Mouse (Mus musculus): ENCODE measurements at regions not wholly inside any gene's neighbourhood (a gene's known extent, or its start where the extent isn't known, plus 50 kb on each side); places are given as distances from the start of the nearest gene placed in this dataset.

GRCm38 (mm10) chr3:66503615-66504014 lies 207.0 kb upstream of the Veph1 start:
- H3K4me1 ChIP-seq (ENCODE audit: insufficient read depth, low read length): no peaks in the 10 kb centered on the region
- H3K9me3 ChIP-seq (ENCODE audit: low read length): no peaks in the 10 kb centered on the region

GRCm38 (mm10) chr3:66501865-66502264 lies 205.2 kb upstream of the Veph1 start:
- no peak overlapping the region for H3K4me2 ChIP-seq (replicated peaks; ENCODE audit: low read depth, low read length)
- WGBS: 92% methylated on average over 4 of the region's 4 CpGs
- H3K27ac ChIP-seq (ENCODE audit: low read length): no peak overlapping the region
- no peaks in the 10 kb centered on the region for H3K27me3 ChIP-seq (ENCODE audit: insufficient read depth, low read length)
- no peaks in the 10 kb centered on the region for H3K36me3 ChIP-seq (ENCODE audit: insufficient read depth, low read length)
- H3K9ac ChIP-seq (replicated peaks; ENCODE audit: low read length): no peak overlapping the region
- no peaks in the 10 kb centered on the region for H3K9me3 ChIP-seq (ENCODE audit: low read length)
- ATAC-seq (ENCODE audit: low FRiP score, low TSS enrichment): no peak
- no peak overlapping the region for H3K4me3 ChIP-seq (ENCODE audit: low read length)
- no peaks in the 10 kb centered on the region for H3K4me1 ChIP-seq (ENCODE audit: insufficient read depth, low read length)

More at GRCm38 (mm10) chr3:66503615-66504014, 207.0 kb upstream of the Veph1 start:
- Histone ChIP-seq H3K27ac (ENCODE audit: low read length) (no peak overlapping the region), H3K36me3 (ENCODE audit: insufficient read depth, low read length) (no peaks in the 10 kb centered on the region), H3K4me3 (ENCODE audit: low read length) (no peak overlapping the region), H3K27me3 (ENCODE audit: insufficient read depth, low read length) (no peaks in the 10 kb centered on the region), H3K9ac (replicated peaks; ENCODE audit: low read length) (no peak overlapping the region), H3K4me2 (replicated peaks; ENCODE audit: low read depth, low read length) (no peak overlapping the region)
- WGBS: 86% methylated on average over 3 of the region's 3 CpGs
- no peak for ATAC-seq (ENCODE audit: low FRiP score, low TSS enrichment)

- Histone ChIP-seq H3K9ac (replicated peaks; ENCODE audit: low read length) (no peak overlapping the region), H3K9me3 (ENCODE audit: low read length) (no peaks in the 10 kb centered on the region), H3K4me2 (replicated peaks; ENCODE audit: low read depth, low read length) (no peak overlapping the region), H3K27ac (ENCODE audit: low read length) (no peak overlapping the region), H3K4me1 (ENCODE audit: insufficient read depth, low read length) (no peaks in the 10 kb centered on the region), H3K36me3 (ENCODE audit: insufficient read depth, low read length) (no peaks in the 10 kb centered on the region), H3K4me3 (ENCODE audit: low read length) (no peak overlapping the region), H3K27me3 (ENCODE audit: insufficient read depth, low read length) (no peaks in the 10 kb centered on the region)
- WGBS: 74% methylated on average over 2 of the region's 2 CpGs
- ATAC-seq (ENCODE audit: low FRiP score, low TSS enrichment): no peak
These were observed 197.9 kb upstream of the Veph1 start for GRCm38 (mm10) chr3:66494442-66495113.

- H3K27me3 ChIP-seq (ENCODE audit: insufficient read depth, low read length): no peaks in the 10 kb centered on the region
- no peaks in the 10 kb centered on the region for H3K36me3 ChIP-seq (ENCODE audit: insufficient read depth, low read length)
- H3K9ac ChIP-seq (replicated peaks; ENCODE audit: low read length): no peak overlapping the region
- no peak overlapping the region for H3K27ac ChIP-seq (ENCODE audit: low read length)
- ATAC-seq (ENCODE audit: low FRiP score, low TSS enrichment): peak; percentile 54; the same call in 1 of the 2 replicates
- no peak overlapping the region for H3K4me2 ChIP-seq (replicated peaks; ENCODE audit: low read depth, low read length)
- no peak overlapping the region for H3K4me3 ChIP-seq (ENCODE audit: low read length)
- H3K4me1 ChIP-seq (ENCODE audit: insufficient read depth, low read length): no peaks in the 10 kb centered on the region
- H3K9me3 ChIP-seq (ENCODE audit: low read length): no peaks in the 10 kb centered on the region
- 23% methylated on average over 6 of the region's 6 CpGs for WGBS
These were observed 194.2 kb upstream of the Veph1 start for GRCm38 (mm10) chr3:66490696-66491357.

GRCm38 (mm10) chr3:66488724-66489123 lies 192.1 kb upstream of the Veph1 start:
- H3K27ac ChIP-seq (ENCODE audit: low read length): no peak overlapping the region
- no peaks in the 10 kb centered on the region for H3K4me1 ChIP-seq (ENCODE audit: insufficient read depth, low read length)
- no peak overlapping the region for H3K9ac ChIP-seq (replicated peaks; ENCODE audit: low read length)
- H3K9me3 ChIP-seq (ENCODE audit: low read length): no peaks in the 10 kb centered on the region
- 65% methylated on average over 7 of the region's 7 CpGs for WGBS
- H3K4me2 ChIP-seq (replicated peaks; ENCODE audit: low read depth, low read length): no peak overlapping the region
- no peak for ATAC-seq (ENCODE audit: low FRiP score, low TSS enrichment)
- H3K36me3 ChIP-seq (ENCODE audit: insufficient read depth, low read length): no peaks in the 10 kb centered on the region
- no peaks in the 10 kb centered on the region for H3K27me3 ChIP-seq (ENCODE audit: insufficient read depth, low read length)
- H3K4me3 ChIP-seq (ENCODE audit: low read length): no peak overlapping the region

- no peak overlapping the region for H3K4me3 ChIP-seq (ENCODE audit: low read length)
- ATAC-seq (ENCODE audit: low FRiP score, low TSS enrichment): no peak
- no peaks in the 10 kb centered on the region for H3K4me1 ChIP-seq (ENCODE audit: insufficient read depth, low read length)
- no peaks in the 10 kb centered on the region for H3K36me3 ChIP-seq (ENCODE audit: insufficient read depth, low read length)
- no peak overlapping the region for H3K4me2 ChIP-seq (replicated peaks; ENCODE audit: low read depth, low read length)
- no peak overlapping the region for H3K27ac ChIP-seq (ENCODE audit: low read length)
- no peak overlapping the region for H3K9ac ChIP-seq (replicated peaks; ENCODE audit: low read length)
- H3K27me3 ChIP-seq (ENCODE audit: insufficient read depth, low read length): no peaks in the 10 kb centered on the region
- no peaks in the 10 kb centered on the region for H3K9me3 ChIP-seq (ENCODE audit: low read length)
These were observed 190.0 kb upstream of the Veph1 start for GRCm38 (mm10) chr3:66486658-66487057.

GRCm38 (mm10) chr3:66486184-66486583 lies 189.5 kb upstream of the Veph1 start:
- ATAC-seq (ENCODE audit: low FRiP score, low TSS enrichment): no peak
- no peaks in the 10 kb centered on the region for H3K36me3 ChIP-seq (ENCODE audit: insufficient read depth, low read length)
- 91% methylated on average over 1 of the region's 1 CpGs for WGBS

GRCm38 (mm10) chr3:66480718-66481117 lies 184.1 kb upstream of the Veph1 start:
- no peak for ATAC-seq (ENCODE audit: low FRiP score, low TSS enrichment)
- Histone ChIP-seq H3K9ac (replicated peaks; ENCODE audit: low read length) (no peak overlapping the region), H3K4me2 (replicated peaks; ENCODE audit: low read depth, low read length) (no peak overlapping the region), H3K4me1 (ENCODE audit: insufficient read depth, low read length) (peaks cover 6% of the 10 kb centered on the region; the same call in 1 of the 2 replicates), H3K27ac (ENCODE audit: low read length) (no peak overlapping the region), H3K27me3 (ENCODE audit: insufficient read depth, low read length) (no peaks in the 10 kb centered on the region), H3K9me3 (ENCODE audit: low read length) (no peaks in the 10 kb centered on the region), H3K4me3 (ENCODE audit: low read length) (no peak overlapping the region), H3K36me3 (ENCODE audit: insufficient read depth, low read length) (no peaks in the 10 kb centered on the region)
- WGBS: 55% methylated on average over 6 of the region's 6 CpGs

More at GRCm38 (mm10) chr3:66486184-66486583, 189.5 kb upstream of the Veph1 start:
- H3K9me3 ChIP-seq (ENCODE audit: low read length): no peaks in the 10 kb centered on the region
- H3K27me3 ChIP-seq (ENCODE audit: insufficient read depth, low read length): no peaks in the 10 kb centered on the region
- H3K27ac ChIP-seq (ENCODE audit: low read length): no peak overlapping the region
- no peak overlapping the region for H3K4me3 ChIP-seq (ENCODE audit: low read length)
- H3K4me2 ChIP-seq (replicated peaks; ENCODE audit: low read depth, low read length): no peak overlapping the region
- no peaks in the 10 kb centered on the region for H3K4me1 ChIP-seq (ENCODE audit: insufficient read depth, low read length)
- H3K9ac ChIP-seq (replicated peaks; ENCODE audit: low read length): no peak overlapping the region

GRCm38 (mm10) chr3:66479266-66479665 lies 182.6 kb upstream of the Veph1 start:
- Histone ChIP-seq H3K27me3 (ENCODE audit: insufficient read depth, low read length) (no peaks in the 10 kb centered on the region), H3K4me3 (ENCODE audit: low read length) (no peak overlapping the region), H3K27ac (ENCODE audit: low read length) (no peak overlapping the region), H3K4me1 (ENCODE audit: insufficient read depth, low read length) (peaks cover 6% of the 10 kb centered on the region; the same call in 1 of the 2 replicates), H3K4me2 (replicated peaks; ENCODE audit: low read depth, low read length) (no peak overlapping the region), H3K36me3 (ENCODE audit: insufficient read depth, low read length) (no peaks in the 10 kb centered on the region), H3K9ac (replicated peaks; ENCODE audit: low read length) (no peak overlapping the region), H3K9me3 (ENCODE audit: low read length) (no peaks in the 10 kb centered on the region)
- WGBS: 15% methylated on average over 4 of the region's 4 CpGs
- peak; percentile 76; the same call in 1 of the 2 replicates for ATAC-seq (ENCODE audit: low FRiP score, low TSS enrichment)

GRCm38 (mm10) chr3:66466321-66466720 lies 169.7 kb upstream of the Veph1 start:
- H3K9ac ChIP-seq (replicated peaks; ENCODE audit: low read length): no peak overlapping the region
- 83% methylated on average over 5 of the region's 5 CpGs for WGBS
- no peaks in the 10 kb centered on the region for H3K9me3 ChIP-seq (ENCODE audit: low read length)
- ATAC-seq (ENCODE audit: low FRiP score, low TSS enrichment): no peak
- no peak overlapping the region for H3K4me2 ChIP-seq (replicated peaks; ENCODE audit: low read depth, low read length)
- no peaks in the 10 kb centered on the region for H3K36me3 ChIP-seq (ENCODE audit: insufficient read depth, low read length)
- H3K27me3 ChIP-seq (ENCODE audit: insufficient read depth, low read length): no peaks in the 10 kb centered on the region
- H3K27ac ChIP-seq (ENCODE audit: low read length): no peak overlapping the region
- no peak overlapping the region for H3K4me3 ChIP-seq (ENCODE audit: low read length)
- no peaks in the 10 kb centered on the region for H3K4me1 ChIP-seq (ENCODE audit: insufficient read depth, low read length)
